Mouse (Mus musculus) monocyte, adult 5-6 weeks (primary cell): ENCODE measurements around the gene Agl. TPM values are rescaled to one million over a fixed set of nuclear protein-coding genes. Genes with fewer than 3 reads are reported as not detected.
"Not testable (repeated sequence)": the region's sequence is repeated elsewhere in the genome, so short reads cannot be mapped to it uniquely, and the experiment has no call there.

ENCODE experiments used
- ATAC-seq: fragments of 153-309, 156-312 bp; replicated peaks from 2 replicates; pipeline ENCODE4 v1.8.0; 2017; ENCODE audit warnings: mild to moderate bottlenecking; ENCODE audit not compliant: low TSS enrichment, insufficient number of reproducible peaks, severe bottlenecking, poor library complexity, low FRiP score
- total RNA-seq: library from RNA; stranded (forward); fragments of 200-1000, 200-491, 200-594 nt; gene quantifications from 3 replicates; pipeline ENCODE4 v1.2.3, GENCODE M21; 2017

Gene Agl
- total RNA-seq, 1 experiment from 2014 or later = 14.7 TPM

DNA sequence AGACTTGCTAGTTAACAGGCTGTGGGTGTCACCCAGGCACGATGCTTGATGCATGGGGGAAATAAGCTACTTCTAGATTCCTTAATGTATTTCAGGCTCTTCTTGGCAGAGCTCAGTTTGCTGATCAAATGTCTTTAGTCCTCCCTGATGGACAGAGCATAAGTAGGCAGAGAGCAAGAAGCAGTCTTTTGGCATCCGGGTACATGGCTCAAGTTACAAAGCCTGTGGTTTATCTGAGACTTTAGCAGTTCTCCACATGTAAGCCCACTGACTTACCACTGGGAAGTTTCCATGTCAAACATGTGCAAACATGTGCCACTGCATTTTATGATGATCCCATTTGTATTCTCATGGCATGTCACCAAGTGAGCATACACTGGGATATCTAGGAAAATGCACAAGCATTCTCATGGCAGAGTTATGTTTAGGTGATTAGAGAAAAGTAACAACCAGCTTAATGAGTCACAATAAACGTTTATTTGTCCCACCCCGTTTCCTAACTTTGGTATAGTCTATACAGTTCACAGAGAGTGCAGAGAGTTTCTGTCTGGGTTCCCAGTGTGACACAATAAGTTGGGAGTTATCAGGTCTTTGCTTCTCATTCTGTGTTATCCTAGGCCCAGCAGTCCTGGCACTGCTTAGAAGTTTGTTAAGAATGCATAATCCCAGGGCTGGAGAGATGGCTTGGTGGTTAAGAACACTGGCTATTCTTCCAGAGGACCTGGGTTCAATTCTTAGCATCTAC, 18.7 kb upstream of the Agl start:
- no peak for ATAC-seq

DNA sequence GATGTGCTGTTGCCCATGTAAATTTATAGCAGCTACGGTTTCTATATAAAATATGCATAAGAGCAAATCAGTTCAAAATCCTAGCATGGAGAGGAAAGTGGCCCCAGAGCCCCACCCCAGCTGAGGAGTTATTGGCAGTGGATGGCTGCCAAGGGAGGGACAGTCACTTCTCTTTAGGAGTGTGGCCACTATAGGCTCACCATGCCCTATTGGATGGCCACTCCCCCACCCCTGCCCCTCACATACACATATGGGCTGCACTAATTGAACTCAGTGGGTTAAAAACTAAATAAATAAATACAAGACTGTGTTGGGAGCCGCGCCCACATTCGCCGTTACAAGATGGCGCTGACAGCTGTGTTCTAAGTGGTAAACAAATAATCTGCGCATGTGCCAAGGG, 9.3 kb upstream of the Agl start:
- no peak for ATAC-seq

DNA sequence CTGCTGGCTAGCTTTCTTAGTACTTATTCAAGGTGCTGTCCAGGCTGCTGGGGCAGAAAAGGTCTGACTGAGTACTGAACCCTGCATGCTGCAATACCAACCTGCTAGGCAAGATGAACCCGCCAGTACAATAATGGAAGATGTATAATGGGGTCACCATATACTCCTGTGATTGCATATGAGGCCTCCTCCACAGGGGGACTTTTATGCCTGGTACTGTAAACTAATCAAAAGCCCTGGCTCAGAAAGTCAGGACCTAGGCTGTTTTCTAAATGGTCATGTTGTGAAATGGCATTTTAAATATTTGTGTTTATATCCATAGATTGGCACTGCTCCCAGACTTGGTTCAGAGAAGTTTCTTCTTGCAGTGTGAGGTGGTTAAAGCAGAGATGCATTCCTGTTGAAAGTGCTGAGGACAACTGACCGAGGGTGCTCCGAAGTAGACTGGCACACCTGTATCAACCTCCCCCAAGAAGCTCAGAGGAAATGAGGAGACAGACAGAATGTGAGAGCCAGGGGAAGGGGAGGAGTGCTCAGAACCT, 8.8 kb upstream of the Agl start:
- ATAC-seq = no peak

DNA sequence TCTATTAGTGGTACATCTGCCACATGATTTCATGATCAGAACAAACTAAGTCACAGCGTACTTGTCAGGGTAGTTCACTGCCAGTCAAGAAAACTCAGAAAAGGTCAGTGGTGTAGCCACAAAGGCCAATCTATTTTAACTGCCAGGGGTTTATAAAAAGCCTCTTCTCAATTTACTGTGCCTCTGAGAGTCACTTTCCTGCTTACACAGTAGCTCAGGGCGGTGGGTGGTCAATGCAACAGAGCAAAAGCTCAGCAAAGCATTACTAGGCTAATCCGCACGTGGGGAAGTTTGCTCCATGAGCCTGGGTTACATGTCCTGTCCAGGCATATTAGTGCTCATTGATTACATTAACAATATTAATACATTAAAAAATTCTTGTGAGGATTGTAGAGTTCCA, 8.0 kb upstream of the Agl start:
- no peak for ATAC-seq

DNA sequence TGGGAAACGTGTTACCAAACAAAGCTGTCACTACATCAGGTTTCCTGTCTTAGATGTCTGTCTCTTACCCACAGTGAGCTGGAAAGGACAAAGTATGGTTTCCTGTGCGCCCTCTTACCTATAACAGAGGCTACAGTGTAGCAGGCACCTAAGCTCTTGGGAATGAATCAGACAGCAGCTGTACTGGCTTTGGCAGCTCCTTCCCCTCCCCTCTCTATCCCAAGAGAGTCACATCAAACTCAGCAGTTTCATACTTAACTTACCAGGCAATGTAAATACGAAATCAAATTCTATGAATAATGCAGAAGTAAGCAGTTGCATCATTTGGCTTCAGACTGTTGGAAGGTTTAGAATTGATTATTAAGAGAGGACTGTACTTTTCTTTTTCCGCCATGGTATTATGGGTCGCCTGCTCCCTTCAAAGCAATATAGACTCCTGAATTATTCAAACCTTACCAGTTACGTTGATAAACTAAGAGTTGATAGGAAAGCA, 7.4 kb upstream of the Agl start:
- no peak for ATAC-seq

DNA sequence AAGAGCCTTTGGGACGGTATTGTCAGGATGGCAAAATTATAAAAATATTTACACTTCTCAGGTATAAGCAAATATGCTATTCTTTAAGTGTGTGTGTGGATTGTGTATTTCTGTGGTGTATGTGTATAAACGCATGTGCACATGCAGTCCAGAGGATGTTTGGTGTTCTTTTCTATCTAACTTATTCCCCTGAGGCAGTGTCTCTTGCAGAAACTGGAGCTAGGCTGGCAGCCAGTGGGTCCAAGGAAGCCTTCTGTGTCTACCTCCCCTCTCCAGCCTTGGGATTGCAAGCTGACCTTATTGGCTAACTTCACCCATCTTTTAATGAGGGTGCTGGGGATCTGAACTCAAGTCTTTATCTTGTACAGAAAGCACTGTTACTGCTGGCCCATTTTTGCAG, 5.0 kb upstream of the Agl start:
- ATAC-seq = no peak

DNA sequence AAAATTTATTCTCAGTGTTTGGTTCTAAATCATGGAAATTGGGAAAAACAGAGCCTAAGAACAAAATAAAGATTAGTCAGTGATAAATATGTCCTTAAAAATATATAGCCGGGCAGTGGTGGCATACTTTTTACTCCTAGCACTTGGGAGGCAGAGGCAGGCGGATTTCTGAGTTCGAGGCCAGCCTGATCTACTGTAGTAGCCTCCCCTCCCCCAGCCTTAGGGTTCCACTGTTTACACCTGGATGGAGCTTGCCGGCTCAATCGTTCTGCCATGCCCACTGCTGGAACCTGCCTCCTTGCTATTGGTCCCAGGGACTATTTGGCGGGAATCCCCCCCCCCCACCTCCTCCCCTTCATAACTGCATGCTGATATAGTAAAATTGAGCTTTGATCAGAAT, 2.4 kb upstream of the Agl start:
- ATAC-seq = not testable (repeated sequence)

DNA sequence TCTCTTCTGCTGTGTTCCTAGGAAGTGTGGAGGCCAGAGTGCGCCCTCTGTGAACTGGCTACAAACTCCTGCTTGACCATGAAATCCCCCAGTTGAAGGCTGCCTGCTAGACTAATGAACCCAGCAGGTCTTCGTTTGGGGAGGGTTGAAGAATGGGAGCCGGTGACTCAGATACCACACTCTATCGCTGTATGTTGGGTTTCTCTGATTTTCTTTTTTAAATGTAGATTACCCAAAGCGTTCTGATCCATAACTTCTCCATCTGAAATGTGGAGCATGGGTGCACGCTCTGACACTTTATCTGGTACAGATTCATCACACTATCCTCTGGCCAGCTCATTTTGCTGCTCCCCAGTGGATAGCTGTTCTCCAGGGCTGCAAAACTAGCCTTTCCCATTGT, 1.3 kb upstream of the Agl start:
- no peak for ATAC-seq

DNA sequence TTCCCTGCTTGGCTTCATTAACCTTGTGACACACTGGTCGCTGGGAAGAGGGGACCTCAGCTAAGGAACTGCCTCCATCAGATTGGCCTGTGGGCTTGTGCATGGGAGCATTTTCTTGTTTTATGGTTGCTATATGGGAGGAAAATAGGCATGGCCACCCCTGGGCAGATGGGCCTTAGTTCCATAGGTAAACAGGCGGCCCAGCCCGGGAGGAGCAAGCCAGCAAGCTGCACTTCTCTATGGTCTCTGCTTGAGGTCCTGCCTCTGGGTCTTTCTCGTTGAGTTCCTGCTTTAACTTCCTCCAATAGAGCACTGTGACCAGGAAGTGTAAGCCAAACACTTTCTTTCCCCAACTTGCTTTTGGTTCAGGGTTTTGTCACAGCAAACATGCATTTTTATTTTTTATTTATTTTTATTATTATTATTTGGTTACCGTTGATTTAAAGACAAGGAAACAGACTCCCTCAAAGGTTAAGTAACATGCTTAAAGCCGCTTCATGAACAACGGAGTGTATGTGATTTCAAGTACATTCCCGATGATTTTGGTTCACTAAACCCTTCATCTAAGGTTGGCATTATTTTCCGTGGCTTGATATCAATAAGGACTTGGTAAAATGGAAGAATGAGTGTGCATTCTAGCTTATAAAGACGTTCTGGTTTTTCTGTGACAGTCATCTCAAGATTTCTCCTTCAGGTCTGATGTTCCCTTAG, 696 bp upstream of the Agl start:
- ATAC-seq = peak; percentile 82

DNA sequence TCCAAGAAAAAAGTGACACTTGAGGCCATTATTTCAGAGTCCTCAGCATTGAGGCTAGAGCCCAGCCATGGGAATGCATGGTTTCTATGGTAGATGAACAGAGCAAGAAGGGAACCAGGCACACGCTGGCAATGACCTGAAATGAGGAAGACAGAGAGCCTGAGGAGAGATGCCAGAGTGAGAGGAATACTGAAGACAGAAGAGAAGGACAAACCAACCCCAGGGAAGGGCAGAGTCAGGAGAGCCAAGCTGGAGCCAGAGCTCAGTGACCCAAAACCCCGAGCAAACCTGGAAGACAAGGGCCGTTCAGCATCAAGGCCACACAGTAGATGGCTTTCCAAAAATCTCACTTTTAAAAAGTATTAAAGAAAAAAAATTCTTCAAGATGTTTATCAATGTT, 2.1 kb downstream of the Agl start:
- no peak for ATAC-seq

DNA sequence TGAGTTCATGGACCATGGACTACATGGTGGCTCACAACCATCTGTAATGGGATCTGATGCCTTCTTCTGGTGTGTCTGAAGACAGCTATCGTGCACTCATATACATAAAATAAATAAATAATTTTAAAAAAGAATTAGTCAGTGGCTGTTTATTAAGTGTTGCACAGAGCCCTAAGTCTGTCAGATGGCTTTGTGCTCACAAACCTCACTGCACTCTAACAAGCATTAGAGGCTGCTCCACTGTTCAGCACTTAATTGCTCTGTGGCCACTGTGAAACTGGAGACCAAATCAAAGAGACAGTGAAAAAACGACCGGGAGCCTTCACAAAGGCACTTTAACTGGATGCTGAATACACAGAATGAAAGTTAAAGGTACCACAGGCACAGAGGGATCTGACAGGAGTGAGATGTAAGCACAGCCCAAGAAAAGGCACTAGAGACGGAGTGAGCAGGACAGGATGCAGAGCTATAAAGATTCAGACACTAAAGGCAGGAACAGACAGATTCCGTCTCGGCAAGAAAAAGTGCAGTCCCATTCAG, 3.1 kb downstream of the Agl start:
- ATAC-seq = no peak

DNA sequence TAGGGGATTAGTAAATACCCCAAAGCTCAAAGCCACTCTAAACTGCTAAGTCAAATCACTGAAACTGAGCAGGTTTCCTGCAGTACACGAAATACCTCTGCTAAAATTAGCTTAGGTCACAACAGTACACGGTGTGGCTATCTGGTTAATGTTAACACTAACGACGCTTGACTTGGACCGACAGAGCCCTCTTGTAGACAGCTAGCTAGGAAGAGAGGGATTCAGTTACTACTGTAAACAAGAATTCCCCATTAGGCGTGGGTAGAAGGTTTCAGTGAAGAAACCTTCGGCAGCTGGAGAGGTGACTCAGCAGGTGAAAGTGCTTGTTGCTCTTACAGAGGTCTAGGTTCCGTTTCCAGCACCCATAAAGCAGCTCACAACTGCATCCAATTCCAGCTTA, 6.2 kb downstream of the Agl start:
- ATAC-seq = no peak

DNA sequence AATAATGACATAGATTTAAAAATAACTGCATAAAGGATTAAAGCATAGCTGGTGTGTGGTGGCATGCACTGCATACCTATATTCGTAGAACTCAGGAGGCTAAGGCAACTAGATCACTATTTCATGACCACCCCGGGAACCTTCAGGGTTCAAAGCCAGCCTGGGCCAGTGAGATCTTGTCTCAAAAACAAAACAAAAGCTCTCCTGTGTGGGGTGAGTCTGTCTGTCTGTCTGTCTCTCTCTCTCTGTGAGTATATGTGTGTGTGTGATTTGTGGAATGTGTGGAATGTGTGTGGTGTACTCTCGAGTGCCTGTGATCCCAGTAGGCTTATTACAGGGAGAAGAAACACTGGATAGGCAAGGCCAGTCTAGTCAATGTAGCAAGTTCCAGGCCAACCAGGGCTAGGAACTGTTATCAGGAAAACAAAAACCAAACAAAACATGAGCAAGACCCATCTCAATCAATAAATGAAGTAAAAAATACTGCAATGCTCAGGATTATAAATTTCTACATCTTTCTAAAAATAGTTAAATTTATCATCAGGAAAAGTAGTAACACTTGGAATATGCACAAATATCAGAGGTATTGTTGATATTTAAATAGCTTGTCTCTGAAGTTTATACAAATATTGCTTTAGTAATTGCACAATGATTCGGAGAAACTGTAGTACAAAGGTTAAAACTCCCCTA, 9.0 kb downstream of the Agl start:
- ATAC-seq = no peak

DNA sequence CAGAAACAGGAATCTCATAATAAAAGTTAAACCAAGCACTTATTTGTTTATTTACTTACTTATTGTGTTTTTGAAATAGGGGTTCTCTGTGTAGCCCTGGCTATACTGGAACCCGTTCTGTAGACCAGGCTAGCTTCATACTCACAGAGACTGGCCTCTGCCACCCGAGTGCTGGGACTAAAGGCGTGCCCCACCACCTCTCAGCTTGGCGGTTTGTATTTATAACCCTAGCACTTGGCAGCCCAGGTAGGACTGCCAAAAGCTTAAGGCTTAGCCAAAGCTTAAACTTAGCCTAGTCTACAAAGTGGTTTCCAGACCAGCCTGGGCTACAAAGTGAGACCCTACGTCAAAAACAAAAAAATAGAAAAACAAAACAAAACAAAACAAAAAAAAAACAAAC, 19.1 kb downstream of the Agl start:
- ATAC-seq = no peak

DNA sequence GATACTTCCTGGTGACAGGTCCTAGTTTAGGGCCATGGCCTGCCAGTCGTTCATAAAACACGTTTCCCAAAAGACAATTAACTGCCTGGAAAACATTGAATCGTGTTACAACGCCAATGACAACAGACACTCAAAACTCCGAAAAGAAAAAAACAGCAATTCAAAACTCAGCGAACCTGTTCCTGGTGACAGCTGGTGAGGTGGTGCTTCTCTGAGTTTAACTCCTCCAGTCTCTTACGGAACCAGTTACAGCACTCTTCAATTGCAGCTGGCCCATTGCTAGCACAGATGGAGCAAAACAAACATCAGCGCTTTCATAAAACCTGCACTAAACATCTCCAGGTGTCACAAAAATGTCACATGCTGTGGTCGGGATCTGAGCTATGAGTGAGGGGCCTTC, 21.4 kb downstream of the Agl start:
- no peak for ATAC-seq

DNA sequence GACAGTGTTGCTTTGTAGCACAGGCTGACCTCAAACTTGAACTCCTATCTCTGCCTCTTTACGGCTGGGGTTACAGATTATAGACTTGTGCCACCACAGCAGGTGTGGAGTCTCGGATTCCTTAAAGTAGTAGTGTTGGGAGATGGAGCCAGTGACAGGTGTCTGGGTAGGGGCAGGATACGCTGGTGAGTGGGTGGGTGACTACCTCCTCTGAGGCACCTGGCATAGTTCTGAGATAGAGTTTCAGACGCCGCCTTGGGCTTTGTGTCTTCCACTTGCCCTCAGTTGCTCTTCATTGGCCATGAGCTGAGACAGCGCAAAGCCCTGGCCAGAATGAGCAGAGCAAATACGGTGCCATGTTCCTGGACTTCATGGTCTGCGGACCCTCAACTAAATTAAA, 22.1 kb downstream of the Agl start:
- ATAC-seq = no peak

DNA sequence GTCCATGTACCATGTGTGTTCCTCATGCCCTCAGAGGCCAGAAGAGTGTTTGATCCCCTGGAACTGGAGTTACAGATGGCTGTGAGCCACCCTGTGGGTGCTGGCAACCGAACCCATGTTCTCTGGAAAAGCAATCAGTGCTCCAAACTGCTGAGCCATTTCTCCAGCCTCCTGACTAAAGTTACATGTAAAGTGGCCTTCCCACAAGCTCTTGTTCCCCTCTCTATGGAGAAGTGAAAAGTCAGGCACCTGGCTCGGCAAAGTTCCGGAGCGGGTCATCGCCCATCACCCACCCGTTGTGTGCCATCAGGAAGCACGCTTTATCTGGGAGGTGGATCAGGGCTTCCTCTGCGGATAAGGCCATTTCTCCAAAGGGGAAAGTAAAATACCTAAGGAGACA, 23.2 kb downstream of the Agl start:
- no peak for ATAC-seq

DNA sequence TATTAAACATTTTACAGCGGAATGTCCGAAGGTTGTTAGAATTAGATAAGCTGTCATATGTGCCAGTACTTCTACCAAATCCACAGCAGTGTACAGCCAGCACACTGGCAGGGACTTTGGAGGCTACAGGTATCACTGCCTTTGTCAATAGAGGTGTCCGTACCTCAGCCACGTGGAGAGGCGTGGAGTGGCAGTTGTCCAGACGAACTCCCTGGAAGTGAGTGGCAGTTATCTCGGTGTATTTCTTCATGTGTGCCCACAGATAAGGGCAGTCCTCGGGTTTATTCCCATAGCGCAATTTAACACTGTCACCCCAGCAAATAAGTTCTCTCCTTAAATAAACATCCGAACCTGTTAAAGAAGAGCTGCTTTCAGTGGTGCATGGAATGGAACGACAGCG, 23.7 kb downstream of the Agl start:
- ATAC-seq = no peak

DNA sequence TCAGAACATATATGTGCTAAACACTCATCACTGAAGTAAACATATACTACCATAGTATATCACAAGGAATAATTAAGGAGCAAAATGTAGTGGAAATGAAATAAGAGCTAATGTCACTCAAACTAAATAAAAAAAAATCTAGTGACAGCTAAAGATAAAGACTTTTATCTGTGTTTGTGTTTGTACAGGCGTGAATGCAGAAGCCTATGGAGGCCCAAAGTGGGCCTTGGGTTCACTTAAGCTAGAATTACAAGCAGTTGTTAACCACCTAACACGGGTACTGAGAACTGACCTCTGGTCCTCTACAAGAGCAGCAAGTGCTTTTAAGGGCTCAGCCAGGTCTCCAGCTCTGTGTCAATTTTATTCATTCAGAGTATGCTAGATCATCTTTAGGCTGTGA, 31.0 kb downstream of the Agl start:
- ATAC-seq = no peak
